Mouse (Mus musculus): Measurements from ENCODE around the gene Psmc2.

Gene Psmc2

GRCm38 (mm10) chr5:21804837-21805236 is 19.8 kb downstream of the Psmc2 start:
- peak; percentile 24 for DNase-seq (ENCODE audit: low read depth, low spot score)

- DNase-seq (ENCODE audit: low read depth, low spot score) = no peak
Observed at GRCm38 (mm10) chr5:21810924-21811323, 25.8 kb downstream of the Psmc2 start.

GRCm38 (mm10) chr5:21813994-21814393 is 28.9 kb downstream of the Psmc2 start:
- DNase-seq (ENCODE audit: low read depth, low spot score) = no peak

DNA sequence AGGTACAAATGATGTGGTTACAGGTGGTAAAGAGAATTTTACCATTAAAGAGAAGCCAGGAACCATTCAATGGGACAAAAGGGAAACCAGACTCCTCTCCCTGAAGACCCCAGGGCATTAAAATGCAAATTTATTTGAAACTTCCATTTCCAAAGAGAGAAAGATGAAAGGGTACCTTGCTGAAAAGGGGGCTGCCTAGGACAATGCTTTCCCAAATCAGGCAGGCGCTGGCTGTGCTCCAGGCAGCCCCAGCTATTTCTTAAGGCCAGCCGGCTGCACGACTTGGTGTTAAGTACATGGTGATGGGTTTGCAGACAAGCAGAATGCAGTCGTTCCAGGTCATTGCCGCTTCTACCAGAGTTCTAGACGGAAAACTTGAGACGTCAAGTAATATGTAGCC is 41.3 kb downstream of the Psmc2 start:
- DNase-seq (ENCODE audit: low read depth, low spot score) = no peak

DNA sequence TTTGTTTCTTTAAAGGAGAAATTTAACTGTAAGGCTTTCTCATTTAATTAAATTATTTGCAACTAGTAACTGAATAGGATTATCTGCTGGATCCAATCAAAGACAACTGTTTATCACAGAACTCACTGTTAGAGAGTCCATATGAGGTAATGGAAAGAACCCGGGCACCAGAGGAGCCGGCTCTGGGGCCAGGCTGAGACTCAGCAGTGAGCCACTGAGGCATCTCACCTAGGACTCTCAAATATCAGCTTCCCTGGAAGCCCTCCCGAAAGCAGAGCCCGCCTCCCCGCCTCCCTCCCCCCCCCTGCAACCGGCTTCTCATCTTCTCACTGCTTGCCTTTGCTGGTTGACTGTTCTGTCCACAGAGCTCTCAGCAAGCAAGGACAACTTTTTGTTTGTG is 42.6 kb downstream of the Psmc2 start:
- no peak for DNase-seq (ENCODE audit: low read depth, low spot score)

DNA sequence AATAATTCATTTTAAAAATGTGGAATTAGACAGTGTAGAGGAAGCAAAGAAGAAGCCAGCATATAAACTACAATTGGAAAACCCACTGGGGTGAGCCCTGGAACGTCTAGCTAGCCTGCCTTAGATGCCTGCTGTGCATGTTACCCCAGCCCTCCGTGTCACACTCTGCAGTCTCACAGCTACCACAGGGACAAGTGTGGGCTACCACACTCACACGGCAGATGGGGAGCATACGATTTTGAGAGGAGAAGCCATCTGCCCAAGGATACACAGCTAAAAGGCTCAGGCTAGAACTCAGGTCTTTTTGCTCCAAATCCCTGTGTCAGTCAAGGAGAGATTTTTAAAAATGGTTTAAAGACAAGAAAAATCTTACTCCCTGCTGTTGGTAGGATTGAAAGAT is 43.8 kb downstream of the Psmc2 start:
- peak; percentile 45 for DNase-seq (ENCODE audit: low read depth, low spot score)

- no peak for DNase-seq (ENCODE audit: low read depth, low spot score)
Observed at GRCm38 (mm10) chr5:21831761-21832160, 46.7 kb downstream of the Psmc2 start.

- no peak for DNase-seq (ENCODE audit: low read depth, low spot score)
Observed at GRCm38 (mm10) chr5:21844676-21845075, 59.6 kb downstream of the Psmc2 start.

GRCm38 (mm10) chr5:21846616-21847290 is 61.7 kb downstream of the Psmc2 start:
- no peak for DNase-seq (ENCODE audit: low read depth, low spot score)

GRCm38 (mm10) chr5:21847438-21847837 is 62.4 kb downstream of the Psmc2 start:
- no peak for DNase-seq (ENCODE audit: low read depth, low spot score)

- DNase-seq (ENCODE audit: low read depth, low spot score) = no peak
Observed at GRCm38 (mm10) chr5:21851679-21852340, 66.7 kb downstream of the Psmc2 start.
